Mouse (Mus musculus): Measurements from ENCODE around the gene Phc2.
"Not testable (repeated sequence)": the region's sequence is repeated elsewhere in the genome, so short reads cannot be mapped to it uniquely, and the experiment has no call there.

Phc2 gene

DNA sequence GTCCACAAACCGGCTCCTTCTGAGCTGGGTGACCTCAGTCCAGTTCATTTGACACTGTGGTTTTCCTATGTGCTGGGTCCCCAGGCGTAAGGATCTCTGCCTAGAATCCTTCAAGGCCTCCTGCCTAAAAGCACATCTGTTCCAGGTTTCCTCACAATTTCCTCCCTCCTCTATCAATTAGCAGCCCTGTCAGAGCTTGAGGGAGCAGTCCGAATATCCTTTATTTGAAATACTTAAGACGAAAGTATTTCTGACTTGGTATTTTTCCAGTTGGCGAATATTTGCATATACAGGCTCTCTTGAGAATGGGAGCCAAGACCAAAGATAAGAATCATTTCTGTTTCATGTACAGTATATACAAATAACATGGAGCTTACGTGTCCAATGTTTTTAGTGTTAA is 8.6 kb upstream of the Phc2 start:
- no peak for DNase-seq (ENCODE audit: low read depth, low spot score)

DNA sequence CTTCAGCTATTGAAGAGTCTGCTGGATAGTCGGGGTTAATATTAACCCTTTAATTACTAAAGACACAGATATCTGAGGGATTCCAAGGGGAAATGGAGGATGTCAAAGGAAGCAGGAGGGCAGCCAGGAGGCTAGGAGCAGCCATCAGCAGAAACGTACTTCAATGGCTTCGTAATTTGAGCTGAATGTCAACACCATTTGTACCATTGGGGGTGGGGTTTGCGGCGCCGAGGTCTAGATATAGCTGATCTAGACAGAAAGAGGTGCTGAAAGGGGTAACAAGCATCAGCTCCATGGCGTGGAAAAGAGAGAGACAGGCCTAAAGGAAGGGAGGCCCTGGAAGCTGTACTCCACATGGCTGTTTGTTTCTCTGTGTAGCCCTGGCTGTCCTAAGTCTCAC is 7.7 kb upstream of the Phc2 start:
- no peak for DNase-seq (ENCODE audit: low read depth, low spot score)

DNA sequence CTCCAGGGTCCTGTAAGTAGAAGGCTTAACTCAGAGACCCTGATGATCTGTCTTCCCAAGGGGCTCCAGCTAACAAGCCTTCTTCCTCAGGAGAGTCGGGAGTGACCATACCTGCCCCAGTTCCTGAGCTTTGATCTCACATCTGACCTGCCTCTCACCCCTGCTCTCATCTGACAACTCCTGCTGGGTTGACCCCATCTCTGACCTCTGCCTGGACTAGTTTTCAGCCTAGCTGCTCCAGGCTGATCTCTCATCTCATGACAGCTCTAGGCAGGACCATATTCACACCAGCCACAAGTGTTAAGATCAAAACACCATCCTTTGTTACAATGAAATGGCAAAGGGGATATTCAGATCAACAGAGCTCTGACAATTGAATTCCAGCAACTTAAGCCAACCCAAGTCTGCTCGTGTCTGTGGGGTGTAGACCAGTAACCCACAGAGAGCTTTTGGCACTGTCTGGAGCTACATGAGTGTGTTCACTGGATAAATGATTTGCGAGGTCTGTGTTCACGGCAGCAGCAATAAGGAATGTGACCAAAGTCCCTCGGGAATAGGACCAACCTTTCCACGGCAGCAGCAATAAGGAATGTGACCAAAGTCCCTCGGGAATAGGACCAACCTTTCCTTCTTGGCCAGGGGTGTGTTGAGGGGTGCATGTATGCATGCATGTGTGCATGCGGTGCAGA is 5.8 kb upstream of the Phc2 start:
- no peak for DNase-seq (ENCODE audit: low read depth, low spot score)

DNA sequence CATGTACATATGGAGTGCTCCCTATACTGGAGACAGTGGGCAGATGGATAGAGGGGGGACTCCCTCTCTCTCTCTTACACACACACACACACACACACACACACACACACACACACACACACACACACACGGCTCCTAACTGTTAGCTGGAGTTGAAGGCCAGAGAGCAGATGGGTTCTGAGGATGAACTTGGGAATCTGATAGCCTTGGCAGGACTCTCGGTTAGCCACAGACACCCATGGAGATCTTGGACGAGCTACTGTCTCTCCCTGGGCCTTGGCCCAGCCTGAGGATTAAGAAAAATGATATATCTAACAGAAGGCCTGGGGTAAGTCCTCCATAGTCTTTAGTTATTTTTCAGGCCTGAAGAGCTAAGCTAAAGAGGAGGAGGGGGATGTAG is 3.0 kb upstream of the Phc2 start:
- no peak for DNase-seq (ENCODE audit: low read depth, low spot score)

DNA sequence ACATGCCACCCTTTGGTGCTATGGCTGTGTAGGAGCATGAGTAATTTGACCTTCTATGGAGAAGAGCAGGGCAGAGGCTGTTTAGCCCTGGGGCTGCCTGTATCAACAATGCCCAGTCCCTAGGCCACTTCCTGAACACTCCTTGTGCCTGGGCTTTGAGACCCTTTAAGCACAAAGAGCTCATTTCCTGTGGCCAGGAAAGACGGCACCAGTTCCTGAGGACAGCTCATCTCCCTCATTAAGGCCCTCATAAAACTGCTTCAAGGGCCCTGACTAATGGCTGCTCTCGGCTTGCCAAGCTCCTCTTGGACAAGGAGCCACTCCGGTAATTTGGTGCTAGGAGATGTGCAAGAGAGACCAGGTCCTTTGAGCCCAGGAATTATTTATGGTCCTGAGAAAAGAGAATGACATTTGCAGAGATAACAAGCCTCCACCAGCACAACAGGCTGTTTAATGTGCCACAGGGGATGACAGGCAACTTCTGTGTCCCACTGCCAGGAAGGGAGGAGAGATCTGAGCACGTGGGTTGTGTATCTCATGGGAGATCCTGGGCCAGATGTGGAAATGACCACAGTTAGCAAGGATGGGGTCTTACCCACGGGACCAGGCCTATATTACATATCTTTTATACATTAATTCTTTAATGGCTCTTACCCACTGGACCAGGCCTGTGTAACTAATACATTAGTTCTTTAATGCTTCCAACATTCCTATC is 1.8 kb upstream of the Phc2 start:
- DNase-seq (ENCODE audit: low read depth, low spot score) = no peak

DNA sequence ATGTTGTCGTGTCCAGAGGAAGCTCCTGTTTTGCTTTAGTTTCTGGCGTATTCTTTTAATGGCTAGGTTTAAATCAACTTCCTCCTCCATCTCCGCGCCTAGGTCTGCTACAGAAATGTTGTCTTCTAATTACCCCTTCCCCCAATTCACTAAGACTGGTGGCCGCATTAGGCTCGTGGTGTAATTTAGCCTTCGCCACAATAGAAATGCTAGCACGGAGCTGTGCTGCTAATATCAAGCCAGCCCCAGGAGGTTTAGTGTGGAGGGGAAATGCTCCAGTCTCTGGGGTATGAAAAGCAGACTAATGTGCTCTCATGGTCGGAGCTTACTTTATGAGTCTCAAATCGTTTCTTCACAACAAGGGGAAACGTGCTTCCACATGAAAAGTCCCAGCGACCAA is 944 bp downstream of the Phc2 start:
- DNase-seq (ENCODE audit: low read depth, low spot score) = peak; percentile 13

DNA sequence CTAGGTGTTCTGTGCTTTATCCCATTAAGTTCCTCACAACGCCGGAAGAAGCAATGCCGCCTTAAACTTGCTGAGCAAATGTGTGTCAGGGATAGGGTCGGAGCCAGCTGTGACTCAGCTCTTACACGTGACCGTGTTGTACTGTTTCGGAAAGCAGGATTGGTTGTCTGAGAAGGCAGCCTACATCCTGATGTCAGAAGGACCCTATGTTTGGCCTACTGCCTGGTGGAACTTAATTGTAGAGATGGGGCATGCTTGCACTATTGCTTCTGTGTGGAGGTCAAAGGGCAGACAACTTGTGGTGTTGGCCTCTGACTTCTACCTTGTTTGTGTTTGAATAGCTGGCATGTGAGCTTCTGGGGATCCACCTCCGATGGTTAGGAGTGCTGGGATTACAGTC is 5.7 kb downstream of the Phc2 start:
- DNase-seq (ENCODE audit: low read depth, low spot score) = no peak

DNA sequence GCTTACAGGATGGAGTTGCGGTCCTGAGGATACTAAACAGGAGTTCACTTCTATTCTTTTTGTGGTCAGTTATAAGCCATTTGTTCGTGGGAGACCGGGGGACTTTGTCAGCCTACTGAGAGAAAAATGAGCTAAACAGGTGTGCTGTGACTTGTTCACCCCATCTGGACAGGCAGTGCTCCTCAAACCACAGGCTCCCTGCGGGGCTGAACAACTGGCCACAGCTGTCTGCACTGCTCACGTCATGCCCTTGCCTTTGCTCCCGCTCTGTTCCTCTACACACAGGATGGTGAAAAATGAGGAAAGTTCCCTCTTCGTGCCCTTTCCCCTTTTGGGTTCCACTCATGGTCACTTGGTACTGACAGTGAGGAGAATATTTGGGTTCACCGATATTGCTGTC is 6.6 kb downstream of the Phc2 start:
- DNase-seq (ENCODE audit: low read depth, low spot score) = no peak

DNA sequence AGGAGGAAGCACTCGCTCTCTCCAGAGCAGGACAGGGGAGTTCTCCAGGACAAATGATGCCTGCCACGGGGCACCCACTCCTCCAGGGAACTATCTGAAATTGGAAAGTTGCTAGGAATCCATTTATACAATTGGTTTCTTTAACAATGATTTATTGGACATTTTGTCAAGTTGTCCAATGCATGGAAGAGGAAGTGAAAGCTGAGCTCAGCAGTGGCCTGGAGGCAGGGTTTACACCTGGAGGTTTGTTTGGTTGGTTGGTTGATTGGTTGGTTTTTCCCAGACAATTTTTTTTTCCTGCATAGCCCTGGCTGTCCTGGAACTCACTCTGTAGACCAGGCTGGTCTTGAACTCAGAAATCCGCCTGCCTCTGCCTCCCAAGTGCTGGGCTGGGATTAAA is 9.5 kb downstream of the Phc2 start:
- DNase-seq (ENCODE audit: low read depth, low spot score) = no peak

DNA sequence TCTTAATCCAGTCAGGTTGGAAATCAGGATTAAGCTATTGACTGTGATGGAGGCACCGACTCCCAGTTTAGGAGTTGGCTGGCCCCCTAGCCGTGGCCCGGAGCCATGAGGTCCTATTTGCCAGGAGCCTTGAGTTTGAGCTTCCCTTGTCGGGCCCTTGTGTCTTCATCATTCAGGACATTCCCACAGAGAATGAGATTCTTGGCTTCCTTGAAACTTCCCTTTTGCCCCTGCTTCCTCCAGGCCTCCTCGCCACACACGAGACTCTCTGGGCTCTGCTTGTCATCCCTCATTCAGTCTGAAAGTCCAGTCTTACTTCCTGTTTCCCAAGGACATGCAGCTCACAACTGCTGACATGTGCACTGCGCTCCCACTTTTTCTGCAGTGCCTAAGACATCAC is 11.9 kb downstream of the Phc2 start:
- not testable (repeated sequence) for DNase-seq (ENCODE audit: low read depth, low spot score)

DNA sequence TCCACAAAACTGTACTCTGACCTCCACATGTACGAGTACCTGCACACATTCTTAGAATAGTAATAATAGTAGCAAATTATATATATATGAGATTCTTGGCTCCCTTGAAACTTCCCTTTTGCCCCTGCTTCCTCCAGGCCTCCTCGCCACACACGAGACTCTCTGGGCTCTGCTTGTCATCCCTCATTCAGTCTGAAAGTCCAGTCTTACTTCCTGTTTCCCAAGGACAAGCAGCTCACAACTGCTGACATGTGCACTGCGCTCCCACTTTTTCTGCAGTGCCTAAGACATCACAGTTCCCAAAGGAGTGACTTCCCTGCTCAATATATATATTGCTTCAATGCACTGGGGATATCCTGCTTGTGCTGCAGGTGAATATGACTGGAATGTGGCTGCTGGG is 12.7 kb downstream of the Phc2 start:
- not testable (repeated sequence) for DNase-seq (ENCODE audit: low read depth, low spot score)

DNA sequence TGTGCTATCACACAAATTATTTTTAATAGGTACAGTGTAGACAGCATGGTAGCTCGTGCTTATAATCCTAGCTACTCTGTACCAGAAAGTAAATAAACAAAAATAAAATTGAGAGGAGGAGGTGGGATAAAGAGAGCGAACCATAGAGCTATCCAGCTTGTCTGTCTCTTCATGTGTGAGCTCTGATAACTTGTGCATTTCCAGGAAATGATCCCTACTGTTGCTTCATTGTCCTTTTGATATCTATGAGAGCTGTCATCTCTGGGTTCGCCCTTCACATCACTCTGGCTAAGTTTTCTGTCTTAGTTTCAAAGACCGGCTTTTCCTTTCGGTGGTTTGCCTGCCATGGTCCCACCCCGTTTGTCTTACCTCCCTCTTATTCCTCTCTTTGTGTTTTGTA is 14.7 kb downstream of the Phc2 start:
- no peak for DNase-seq (ENCODE audit: low read depth, low spot score)

DNA sequence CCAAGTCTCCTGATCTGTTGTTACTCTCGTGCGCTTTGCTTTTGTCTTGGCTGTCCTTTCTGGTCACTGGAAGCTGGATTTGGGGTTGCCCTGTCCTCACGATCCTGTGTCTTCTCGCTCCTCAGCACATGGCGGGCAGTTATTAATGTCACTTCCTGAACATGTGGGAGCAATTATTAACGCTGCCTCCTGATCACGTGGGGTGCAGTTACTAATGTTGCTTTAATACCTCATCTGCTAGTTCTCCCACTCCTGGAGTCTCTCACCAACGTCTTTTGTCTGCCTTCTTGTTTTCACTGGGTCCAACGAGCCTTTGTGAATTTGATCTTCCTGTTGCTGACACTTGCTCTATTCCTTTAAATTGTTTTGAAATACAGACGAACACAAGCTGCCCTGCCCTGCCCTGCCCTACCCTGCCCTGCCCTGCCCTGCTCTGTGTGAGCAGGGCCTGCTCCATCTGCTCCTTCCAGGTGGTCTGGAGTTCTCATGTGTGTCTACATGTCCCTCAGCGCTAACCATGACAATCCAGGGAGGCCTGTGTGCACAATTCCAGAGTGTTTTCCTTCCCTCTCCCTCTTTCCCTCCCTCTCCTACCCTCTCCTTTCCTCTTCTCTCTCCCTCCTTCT is 16.2 kb downstream of the Phc2 start:
- no peak for DNase-seq (ENCODE audit: low read depth, low spot score)

DNA sequence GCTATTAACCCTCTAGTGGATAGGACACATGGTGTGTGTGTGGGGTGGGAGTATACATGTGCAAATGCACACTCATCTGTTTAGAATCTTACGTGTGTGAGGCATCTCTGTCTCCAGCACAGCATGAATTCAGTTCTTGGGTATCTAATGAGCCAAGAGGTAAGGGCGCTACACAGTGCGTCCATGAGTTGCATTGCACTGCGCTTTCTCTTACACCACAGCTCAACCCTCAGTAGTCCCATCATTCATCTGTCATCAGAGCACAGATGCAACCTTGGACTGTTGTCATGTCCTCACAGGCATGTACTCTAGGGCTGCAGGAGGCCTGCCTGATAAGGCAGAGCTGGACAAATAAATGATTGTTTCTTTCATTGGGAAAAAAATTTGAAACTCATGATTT is 18.0 kb downstream of the Phc2 start:
- DNase-seq (ENCODE audit: low read depth, low spot score) = no peak

DNA sequence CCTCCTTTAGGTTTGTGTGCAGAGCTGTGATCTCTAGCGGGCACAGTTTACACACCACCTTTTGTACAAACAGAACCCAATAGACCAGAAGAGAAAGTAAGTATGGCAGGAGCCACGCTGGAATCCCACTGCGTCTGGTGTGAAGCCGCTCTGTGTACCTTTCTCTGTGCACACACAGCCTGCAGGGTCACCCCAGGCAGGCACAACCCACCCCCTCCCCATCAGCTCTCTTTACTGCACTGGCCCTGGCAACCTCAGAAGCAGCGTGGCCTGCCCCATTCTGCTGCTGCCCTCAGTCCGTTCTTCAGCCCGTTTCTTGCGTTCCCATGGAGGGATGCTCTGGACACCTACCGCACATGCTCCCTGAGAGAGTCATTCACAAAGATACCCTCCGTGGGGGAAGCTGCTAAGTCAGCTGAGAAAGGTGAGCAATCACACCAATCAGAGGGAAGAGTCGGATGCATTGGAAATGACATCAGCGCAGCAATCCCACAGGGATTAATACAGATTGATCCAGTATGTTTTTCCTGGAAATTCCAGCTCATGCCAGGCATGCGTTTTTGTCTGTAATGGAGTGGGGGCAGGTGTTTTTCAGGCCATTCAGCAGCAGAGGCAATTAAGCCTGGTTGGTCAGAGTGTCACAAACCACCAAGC is 24.2 kb downstream of the Phc2 start:
- DNase-seq (ENCODE audit: low read depth, low spot score) = no peak

DNA sequence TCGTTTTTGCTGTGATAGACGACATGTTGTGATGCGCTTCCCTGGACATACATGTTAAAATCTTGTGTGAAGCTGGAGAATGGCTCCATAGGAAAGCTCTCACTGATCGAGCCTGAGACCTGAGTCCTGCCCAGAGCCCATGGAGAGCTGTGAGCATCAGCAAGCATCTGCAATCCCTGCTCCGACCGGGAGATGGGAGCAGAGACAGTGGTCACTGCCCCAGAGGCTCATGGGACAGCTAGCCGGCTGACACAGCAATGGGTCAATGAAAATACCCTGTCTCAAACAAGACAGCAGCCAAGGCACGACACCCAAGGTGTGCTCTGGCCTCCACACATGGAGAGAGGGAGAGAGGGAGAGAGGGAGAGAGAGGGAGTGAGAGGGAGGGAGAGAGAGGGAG is 26.6 kb downstream of the Phc2 start:
- no peak for DNase-seq (ENCODE audit: low read depth, low spot score)

DNA sequence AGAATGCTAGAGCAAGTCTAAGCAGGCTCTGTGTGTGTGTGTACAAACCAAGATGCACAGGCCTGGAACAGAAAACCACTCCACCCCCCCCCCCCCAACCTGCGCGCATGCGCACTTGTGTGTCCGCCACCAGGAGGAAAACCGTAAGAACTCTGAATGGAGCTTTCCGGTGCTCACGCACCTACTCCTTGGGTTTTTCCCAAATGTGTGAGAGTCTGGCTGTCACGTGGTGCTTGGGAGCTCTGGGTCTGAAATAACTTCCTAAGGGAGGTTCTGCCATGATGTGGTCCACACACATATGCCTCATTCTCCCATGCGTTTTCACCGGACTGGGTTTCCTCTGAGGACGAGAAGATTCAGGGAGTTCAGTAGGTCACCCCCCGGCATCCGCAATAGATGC is 27.8 kb downstream of the Phc2 start:
- no peak for DNase-seq (ENCODE audit: low read depth, low spot score)

DNA sequence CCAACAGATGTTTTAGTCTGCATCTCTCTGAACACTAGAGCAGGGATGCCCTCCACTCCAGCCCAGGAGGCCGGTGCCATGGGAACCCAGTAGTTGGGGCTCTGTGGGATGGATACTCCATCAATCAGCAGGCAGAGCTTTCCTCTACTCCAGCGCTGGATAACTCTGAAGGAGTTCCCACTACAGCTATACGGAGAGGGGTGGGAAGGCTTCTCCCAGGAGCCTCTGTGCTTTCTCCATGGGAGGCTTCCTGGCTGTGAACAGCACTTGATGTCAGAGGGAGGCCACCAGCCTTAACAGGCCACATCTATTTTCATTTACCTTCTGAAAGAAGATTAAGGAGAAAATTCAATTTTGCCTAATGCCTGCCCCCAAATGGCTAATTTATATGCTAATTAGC is 29.2 kb downstream of the Phc2 start:
- DNase-seq (ENCODE audit: low read depth, low spot score) = no peak

DNA sequence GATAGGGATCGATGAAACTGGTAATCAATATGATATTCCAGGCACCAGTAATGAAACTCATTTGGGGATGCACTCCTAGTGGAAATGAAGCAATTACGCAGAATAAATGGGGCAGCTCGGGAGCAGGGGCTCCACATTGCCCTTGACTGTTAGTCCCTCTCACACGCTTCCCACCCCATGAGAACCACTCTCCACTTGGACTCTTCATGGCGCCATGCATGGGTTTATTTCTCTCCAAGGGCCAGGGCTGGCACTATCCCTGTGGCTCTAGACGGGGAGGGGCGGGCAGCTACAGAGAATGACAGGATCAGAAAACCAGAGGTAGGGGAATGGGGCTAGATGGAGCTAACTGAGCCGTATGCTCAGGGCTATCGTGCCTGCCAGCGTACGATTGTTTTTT is 29.6 kb downstream of the Phc2 start:
- DNase-seq (ENCODE audit: low read depth, low spot score) = no peak

DNA sequence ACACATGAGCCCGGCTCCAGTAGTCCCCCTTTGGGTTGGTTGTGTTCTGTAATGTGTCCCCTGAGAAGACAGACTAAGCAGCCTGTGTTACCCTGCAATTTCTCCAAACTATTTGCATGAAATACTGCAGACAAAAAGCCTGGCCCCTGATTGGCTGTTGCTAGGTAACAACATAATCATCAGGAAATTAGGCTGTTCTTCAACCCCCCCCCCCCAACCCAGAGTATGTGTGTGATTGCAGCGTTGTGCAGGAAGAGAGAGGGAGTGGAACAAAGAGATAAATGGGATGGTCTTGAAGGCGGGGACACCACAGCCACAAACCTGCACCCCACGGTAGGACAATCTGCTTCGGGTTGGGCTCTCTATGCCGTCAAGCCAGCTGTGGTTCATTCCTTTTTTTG is 34.0 kb downstream of the Phc2 start:
- peak; percentile 72 for DNase-seq (ENCODE audit: low read depth, low spot score)

DNA sequence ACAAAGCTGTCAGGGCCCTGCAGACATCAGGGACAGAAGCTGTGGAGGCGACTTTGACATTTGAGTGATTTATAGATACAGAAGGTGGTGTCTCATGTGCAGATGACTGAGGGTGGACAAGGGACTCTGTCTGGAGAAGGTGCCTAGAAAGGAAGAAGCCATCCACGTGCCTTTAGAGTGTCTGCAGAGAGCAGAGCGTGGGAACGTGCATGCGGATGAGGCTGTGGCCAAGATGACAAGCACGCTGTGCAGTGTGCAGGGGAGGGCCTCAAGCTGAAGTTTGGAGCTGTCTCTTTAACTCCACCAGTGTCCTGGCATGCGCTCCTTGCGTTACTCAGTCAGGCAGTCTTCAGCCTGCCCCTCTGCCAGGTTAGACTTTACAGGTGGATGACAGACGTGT is 34.5 kb downstream of the Phc2 start:
- DNase-seq (ENCODE audit: low read depth, low spot score) = peak; percentile 77

DNA sequence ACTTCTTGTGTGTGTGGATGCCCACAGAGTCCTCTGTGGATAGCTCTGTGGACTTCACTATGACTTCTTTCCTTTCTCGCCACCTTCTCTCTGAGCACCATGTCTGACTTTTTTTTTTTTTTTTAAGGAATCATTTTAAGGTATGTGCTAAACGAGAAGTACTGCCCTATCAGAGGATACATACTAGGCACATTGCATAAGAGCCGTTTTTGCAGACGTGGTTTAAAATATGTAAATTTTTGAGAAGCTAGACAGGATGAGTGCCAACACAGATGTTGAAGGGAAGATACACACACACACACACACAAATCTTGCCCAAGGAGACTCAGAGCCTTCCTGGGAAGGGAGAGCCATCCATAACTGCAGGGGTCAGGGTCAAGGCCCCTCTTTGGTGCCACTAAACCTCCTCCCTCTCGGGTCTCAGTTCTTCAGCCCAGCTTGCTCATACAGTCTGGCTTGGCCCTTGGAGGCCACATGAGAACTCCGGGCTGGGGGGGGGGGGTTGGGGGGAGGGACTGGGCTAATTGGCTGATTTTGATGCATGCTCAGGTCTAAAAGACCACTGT is 35.3 kb downstream of the Phc2 start:
- DNase-seq (ENCODE audit: low read depth, low spot score) = no peak
